Mouse (Mus musculus): ENCODE data around the gene Cmc2. TPM values are rescaled to one million over a fixed set of nuclear protein-coding genes. Genes with fewer than 3 reads are reported as not detected.

Gene Cmc2
- polyA plus RNA-seq, 1 experiment: 2.6 TPM

GRCm38 (mm10) chr8:116892130-116892529, 29.1 kb downstream of the Cmc2 start:
- Histone ChIP-seq H3K4me1 (ENCODE audit: control insufficient read depth, insufficient read depth, insufficient read length, low read length) (peaks cover 7% of the 10 kb centered on the region; the same call in 1 of the 2 replicates), H3K4me3 (ENCODE audit: low read depth, low read length) (no peak overlapping the region)
- WGBS: 76% methylated on average over 3 of the region's 3 CpGs

GRCm38 (mm10) chr8:116891446-116891845, 29.8 kb downstream of the Cmc2 start:
- no peak for TF ChIP-seq POLR2A (IDR thresholded peaks at IDR 0.05; ENCODE audit: low read depth, low read length)
- 90% methylated on average over 5 of the region's 5 CpGs for WGBS
- Histone ChIP-seq H3K27me3 (ENCODE audit: control insufficient read depth, insufficient read depth, low read length) (no peaks in the 10 kb centered on the region), H3K4me3 (ENCODE audit: low read depth, low read length) (no peak overlapping the region), H3K27ac (ENCODE audit: insufficient read depth, low read depth, low read length) (no peak overlapping the region), H3K36me3 (ENCODE audit: control insufficient read depth, insufficient read depth, low read length) (peaks cover 16% of the 10 kb centered on the region), H3K4me1 (ENCODE audit: control insufficient read depth, insufficient read depth, insufficient read length, low read length) (peaks cover 7% of the 10 kb centered on the region; the same call in 1 of the 2 replicates)

More at GRCm38 (mm10) chr8:116892130-116892529, 29.1 kb downstream of the Cmc2 start:
- TF ChIP-seq POLR2A (IDR thresholded peaks at IDR 0.05; ENCODE audit: low read depth, low read length) (no peak), CTCF (IDR thresholded peaks at IDR 0.05; ENCODE audit: extremely low read depth, insufficient read length, insufficient replicate concordance, low read depth, low read length) (no peak)
- Histone ChIP-seq H3K27ac (ENCODE audit: insufficient read depth, low read depth, low read length) (no peak overlapping the region), H3K36me3 (ENCODE audit: control insufficient read depth, insufficient read depth, low read length) (peaks cover 16% of the 10 kb centered on the region), H3K27me3 (ENCODE audit: control insufficient read depth, insufficient read depth, low read length) (no peaks in the 10 kb centered on the region)

- TF ChIP-seq CTCF (IDR thresholded peaks at IDR 0.05; ENCODE audit: extremely low read depth, insufficient read length, insufficient replicate concordance, low read depth, low read length) (no peak), POLR2A (IDR thresholded peaks at IDR 0.05; ENCODE audit: low read depth, low read length) (no peak)
- no peak overlapping the region for H3K27ac ChIP-seq (ENCODE audit: insufficient read depth, low read depth, low read length)
- 77% methylated on average over 4 of the region's 4 CpGs for WGBS
These were observed 33.4 kb downstream of the Cmc2 start for GRCm38 (mm10) chr8:116887813-116888212.

DNA sequence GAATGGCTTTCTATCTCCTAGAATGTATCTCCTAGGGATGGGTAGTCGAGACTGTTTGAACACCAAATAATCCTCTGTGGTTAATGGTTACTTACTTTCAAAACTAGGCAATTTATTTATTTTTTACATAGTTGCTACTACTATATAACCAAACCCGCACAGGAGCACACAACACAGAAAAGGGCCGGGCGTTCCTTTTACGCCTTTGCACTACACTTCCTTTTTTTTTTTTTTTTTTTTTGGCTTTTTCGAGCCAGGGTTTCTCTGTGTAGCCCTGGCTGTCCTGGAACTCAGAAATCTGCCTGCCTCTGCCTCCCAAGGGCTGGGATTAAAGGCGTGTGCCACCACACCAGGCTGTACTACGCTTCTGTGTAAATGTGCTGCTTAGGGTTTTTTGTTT, 39.9 kb downstream of the Cmc2 start:
- no peaks in the 10 kb centered on the region for H3K4me1 ChIP-seq (ENCODE audit: control insufficient read depth, insufficient read depth, insufficient read length, low read length)
- 80% methylated on average over 8 of the region's 8 CpGs for WGBS

More at GRCm38 (mm10) chr8:116887813-116888212, 33.4 kb downstream of the Cmc2 start:
- Histone ChIP-seq H3K4me1 (ENCODE audit: control insufficient read depth, insufficient read depth, insufficient read length, low read length) (peaks cover 7% of the 10 kb centered on the region; the same call in 1 of the 2 replicates), H3K27me3 (ENCODE audit: control insufficient read depth, insufficient read depth, low read length) (no peaks in the 10 kb centered on the region), H3K36me3 (ENCODE audit: control insufficient read depth, insufficient read depth, low read length) (peaks cover 14% of the 10 kb centered on the region), H3K4me3 (ENCODE audit: low read depth, low read length) (no peak overlapping the region)

GRCm38 (mm10) chr8:116875798-116876450, 45.3 kb downstream of the Cmc2 start:
- no peak for TF ChIP-seq POLR2A (IDR thresholded peaks at IDR 0.05; ENCODE audit: low read depth, low read length)
- WGBS: 74% methylated on average over 17 of the region's 17 CpGs

More for the DNA sequence above, 39.9 kb downstream of the Cmc2 start:
- Histone ChIP-seq H3K27ac (ENCODE audit: insufficient read depth, low read depth, low read length) (no peak overlapping the region), H3K27me3 (ENCODE audit: control insufficient read depth, insufficient read depth, low read length) (no peaks in the 10 kb centered on the region), H3K4me3 (ENCODE audit: low read depth, low read length) (no peak overlapping the region), H3K36me3 (ENCODE audit: control insufficient read depth, insufficient read depth, low read length) (no peaks in the 10 kb centered on the region)
- TF ChIP-seq CTCF (IDR thresholded peaks at IDR 0.05; ENCODE audit: extremely low read depth, insufficient read length, insufficient replicate concordance, low read depth, low read length) (no peak), POLR2A (IDR thresholded peaks at IDR 0.05; ENCODE audit: low read depth, low read length) (no peak)

DNA sequence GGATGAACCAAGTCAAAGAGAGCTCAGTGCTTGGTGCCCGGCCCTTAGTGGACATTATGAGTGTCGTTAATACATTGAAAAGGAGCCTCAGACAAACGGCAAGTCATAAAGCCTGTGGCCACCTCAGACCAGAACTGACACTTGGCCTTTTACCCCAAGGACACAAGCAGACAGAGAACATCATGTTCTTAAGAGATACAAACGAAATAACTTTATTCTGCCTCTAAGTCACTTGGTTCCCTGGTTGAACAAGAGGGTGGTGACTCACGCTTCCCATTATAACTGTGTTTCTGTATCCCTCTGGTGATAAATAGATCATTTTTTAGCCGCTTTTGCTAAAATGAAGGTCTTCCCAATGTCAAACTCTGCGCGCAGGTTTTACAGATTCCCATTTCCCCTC, 47.3 kb downstream of the Cmc2 start:
- Histone ChIP-seq H3K27me3 (ENCODE audit: control insufficient read depth, insufficient read depth, low read length) (no peaks in the 10 kb centered on the region), H3K36me3 (ENCODE audit: control insufficient read depth, insufficient read depth, low read length) (no peaks in the 10 kb centered on the region), H3K4me3 (ENCODE audit: low read depth, low read length) (no peak overlapping the region), H3K27ac (ENCODE audit: insufficient read depth, low read depth, low read length) (no peak overlapping the region), H3K4me1 (ENCODE audit: control insufficient read depth, insufficient read depth, insufficient read length, low read length) (no peaks in the 10 kb centered on the region)
- WGBS: 77% methylated on average over 8 of the region's 8 CpGs
- no peak for TF ChIP-seq POLR2A (IDR thresholded peaks at IDR 0.05; ENCODE audit: low read depth, low read length)
- no peak for TF ChIP-seq CTCF (IDR thresholded peaks at IDR 0.05; ENCODE audit: extremely low read depth, insufficient read length, insufficient replicate concordance, low read depth, low read length)

More at GRCm38 (mm10) chr8:116875798-116876450, 45.3 kb downstream of the Cmc2 start:
- Histone ChIP-seq H3K27me3 (ENCODE audit: control insufficient read depth, insufficient read depth, low read length) (no peaks in the 10 kb centered on the region), H3K27ac (ENCODE audit: insufficient read depth, low read depth, low read length) (no peak overlapping the region), H3K4me1 (ENCODE audit: control insufficient read depth, insufficient read depth, insufficient read length, low read length) (no peaks in the 10 kb centered on the region), H3K4me3 (ENCODE audit: low read depth, low read length) (no peak overlapping the region), H3K36me3 (ENCODE audit: control insufficient read depth, insufficient read depth, low read length) (no peaks in the 10 kb centered on the region)

DNA sequence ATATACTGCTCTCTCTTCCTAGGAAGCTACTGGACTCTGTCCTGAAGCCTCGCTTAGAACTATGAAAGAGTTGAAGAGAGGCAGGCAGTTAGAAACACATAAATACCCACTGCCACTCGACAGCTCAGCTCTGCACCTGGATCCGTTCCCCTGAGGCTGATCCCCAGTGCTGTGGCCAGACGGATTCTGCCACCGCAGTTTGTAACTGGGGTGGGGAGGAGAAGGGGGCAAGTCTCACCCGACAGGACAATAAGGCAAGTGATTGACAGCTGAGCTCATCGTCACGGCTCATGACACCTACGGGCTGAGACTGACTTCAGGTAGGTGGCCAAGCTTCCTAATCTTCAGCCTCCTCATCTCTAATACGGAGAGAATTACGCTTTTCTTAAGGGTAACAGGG, 47.7 kb downstream of the Cmc2 start:
- no peaks in the 10 kb centered on the region for H3K36me3 ChIP-seq (ENCODE audit: control insufficient read depth, insufficient read depth, low read length)
- H3K4me1 ChIP-seq (ENCODE audit: control insufficient read depth, insufficient read depth, insufficient read length, low read length): no peaks in the 10 kb centered on the region
- no peak overlapping the region for H3K27ac ChIP-seq (ENCODE audit: insufficient read depth, low read depth, low read length)
- 72% methylated on average over 11 of the region's 11 CpGs for whole genome bisulfite sequencing
- H3K27me3 ChIP-seq (ENCODE audit: control insufficient read depth, insufficient read depth, low read length): no peaks in the 10 kb centered on the region
- no peak overlapping the region for H3K4me3 ChIP-seq (ENCODE audit: low read depth, low read length)
- no peak for TF ChIP-seq POLR2A (IDR thresholded peaks at IDR 0.05; ENCODE audit: low read depth, low read length)
- no peak for TF ChIP-seq CTCF (IDR thresholded peaks at IDR 0.05; ENCODE audit: extremely low read depth, insufficient read length, insufficient replicate concordance, low read depth, low read length)

Measured in small intestine, adult 2 months (tissue).